Mouse (Mus musculus): ENCODE measurements at regions not wholly inside any gene's neighbourhood (a gene's known extent, or its start where the extent isn't known, plus 50 kb on each side); places are given as distances from the start of the nearest gene placed in this dataset.

- Histone ChIP-seq H3K4me1 (replicated peaks) (no peaks in the 10 kb centered on the region), H3K4me3 (no peak overlapping the region), H3K9me3 (replicated peaks) (no peaks in the 10 kb centered on the region), H3K9ac (no peak overlapping the region), H3K36me3 (no peaks in the 10 kb centered on the region), H3K27ac (no peak overlapping the region), H3K27me3 (no peaks in the 10 kb centered on the region), H3K4me2 (no peak overlapping the region)
- WGBS, result 63% methylated on average over 2 of the region's 2 CpGs
- peak; percentile 50; the same call in 1 of the 2 replicates for ATAC-seq (replicated peaks; ENCODE audit: insufficient number of reproducible peaks, insufficient read depth, low FRiP score, low read depth)
These were observed 77.2 kb upstream of the Cxcr4 start for GRCm38 (mm10) chr1:128669241-128669666.

- Histone ChIP-seq H3K27ac (no peak overlapping the region), H3K9ac (no peak overlapping the region), H3K9me3 (replicated peaks) (no peaks in the 10 kb centered on the region), H3K4me2 (no peak overlapping the region), H3K27me3 (no peaks in the 10 kb centered on the region), H3K4me1 (replicated peaks) (no peaks in the 10 kb centered on the region), H3K36me3 (no peaks in the 10 kb centered on the region), H3K4me3 (no peak overlapping the region)
- 68% methylated on average over 6 of the region's 6 CpGs for WGBS
- peak; percentile 58; the same call in 1 of the 2 replicates for ATAC-seq (replicated peaks; ENCODE audit: insufficient number of reproducible peaks, insufficient read depth, low FRiP score, low read depth)
These were observed 76.6 kb upstream of the Cxcr4 start for GRCm38 (mm10) chr1:128668718-128669117.

- Histone ChIP-seq H3K4me1 (replicated peaks) (no peaks in the 10 kb centered on the region), H3K4me2 (no peak overlapping the region), H3K9ac (no peak overlapping the region), H3K27ac (no peak overlapping the region), H3K9me3 (replicated peaks) (no peaks in the 10 kb centered on the region), H3K4me3 (no peak overlapping the region), H3K36me3 (no peaks in the 10 kb centered on the region), H3K27me3 (no peaks in the 10 kb centered on the region)
- ATAC-seq (replicated peaks; ENCODE audit: insufficient number of reproducible peaks, insufficient read depth, low FRiP score, low read depth), result no peak; the same call in 1 of the 2 replicates
- WGBS, result 65% methylated on average over 4 of the region's 4 CpGs
These were observed 75.1 kb upstream of the Cxcr4 start for GRCm38 (mm10) chr1:128667121-128667762.

- WGBS, result 77% methylated on average over 2 of the region's 2 CpGs
- no peaks in the 10 kb centered on the region for H3K9me3 ChIP-seq (replicated peaks)
- no peak for ATAC-seq (replicated peaks; ENCODE audit: insufficient number of reproducible peaks, insufficient read depth, low FRiP score, low read depth)
These were observed 71.1 kb upstream of the Cxcr4 start for GRCm38 (mm10) chr1:128663207-128663606.

GRCm38 (mm10) chr1:128659857-128660256 is 67.8 kb upstream of the Cxcr4 start:
- H3K9ac ChIP-seq, result no peak overlapping the region
- no peaks in the 10 kb centered on the region for H3K36me3 ChIP-seq
- no peaks in the 10 kb centered on the region for H3K27me3 ChIP-seq
- no peak overlapping the region for H3K4me2 ChIP-seq
- WGBS, result 70% methylated on average over 1 of the region's 1 CpGs
- H3K4me1 ChIP-seq (replicated peaks), result no peaks in the 10 kb centered on the region
- ATAC-seq (replicated peaks; ENCODE audit: insufficient number of reproducible peaks, insufficient read depth, low FRiP score, low read depth), result no peak
- no peak overlapping the region for H3K27ac ChIP-seq
- no peaks in the 10 kb centered on the region for H3K9me3 ChIP-seq (replicated peaks)
- H3K4me3 ChIP-seq, result no peak overlapping the region

More at GRCm38 (mm10) chr1:128663207-128663606, 71.1 kb upstream of the Cxcr4 start:
- H3K27ac ChIP-seq, result no peak overlapping the region
- H3K4me3 ChIP-seq, result no peak overlapping the region
- H3K9ac ChIP-seq, result no peak overlapping the region
- no peaks in the 10 kb centered on the region for H3K27me3 ChIP-seq
- H3K4me1 ChIP-seq (replicated peaks), result no peaks in the 10 kb centered on the region
- no peaks in the 10 kb centered on the region for H3K36me3 ChIP-seq
- H3K4me2 ChIP-seq, result no peak overlapping the region

- Histone ChIP-seq H3K9ac (no peak overlapping the region), H3K4me2 (no peak overlapping the region), H3K4me1 (replicated peaks) (no peaks in the 10 kb centered on the region), H3K9me3 (replicated peaks) (no peaks in the 10 kb centered on the region), H3K4me3 (no peak overlapping the region), H3K27ac (no peak overlapping the region), H3K27me3 (no peaks in the 10 kb centered on the region), H3K36me3 (no peaks in the 10 kb centered on the region)
- WGBS, result 14% methylated on average over 2 of the region's 2 CpGs
- no peak for ATAC-seq (replicated peaks; ENCODE audit: insufficient number of reproducible peaks, insufficient read depth, low FRiP score, low read depth)
These were observed 66.7 kb upstream of the Cxcr4 start for GRCm38 (mm10) chr1:128658802-128659201.

- no peak overlapping the region for H3K4me3 ChIP-seq
- no peak overlapping the region for H3K4me2 ChIP-seq
- no peak overlapping the region for H3K9ac ChIP-seq
- no peaks in the 10 kb centered on the region for H3K27me3 ChIP-seq
- H3K9me3 ChIP-seq (replicated peaks), result no peaks in the 10 kb centered on the region
- H3K36me3 ChIP-seq, result no peaks in the 10 kb centered on the region
- no peaks in the 10 kb centered on the region for H3K4me1 ChIP-seq (replicated peaks)
- 48% methylated on average over 5 of the region's 5 CpGs for WGBS
- ATAC-seq (replicated peaks; ENCODE audit: insufficient number of reproducible peaks, insufficient read depth, low FRiP score, low read depth), result no peak
- no peak overlapping the region for H3K27ac ChIP-seq
These were observed 62.2 kb upstream of the Cxcr4 start for GRCm38 (mm10) chr1:128654099-128654862.

GRCm38 (mm10) chr1:128650596-128650995 is 58.5 kb upstream of the Cxcr4 start:
- no peak for ATAC-seq (replicated peaks; ENCODE audit: insufficient number of reproducible peaks, insufficient read depth, low FRiP score, low read depth)

GRCm38 (mm10) chr1:128649490-128650178 is 57.5 kb upstream of the Cxcr4 start:
- ATAC-seq (replicated peaks; ENCODE audit: insufficient number of reproducible peaks, insufficient read depth, low FRiP score, low read depth), result no peak
- Histone ChIP-seq H3K9ac (no peak overlapping the region), H3K9me3 (replicated peaks) (no peaks in the 10 kb centered on the region), H3K27ac (no peak overlapping the region), H3K4me3 (no peak overlapping the region), H3K4me2 (no peak overlapping the region), H3K36me3 (no peaks in the 10 kb centered on the region), H3K27me3 (no peaks in the 10 kb centered on the region), H3K4me1 (replicated peaks) (no peaks in the 10 kb centered on the region)
- 51% methylated on average over 13 of the region's 13 CpGs for WGBS

More at GRCm38 (mm10) chr1:128650596-128650995, 58.5 kb upstream of the Cxcr4 start:
- no peak overlapping the region for H3K4me2 ChIP-seq
- H3K36me3 ChIP-seq, result no peaks in the 10 kb centered on the region
- H3K27ac ChIP-seq, result no peak overlapping the region
- no peak overlapping the region for H3K9ac ChIP-seq
- WGBS, result 78% methylated on average over 2 of the region's 2 CpGs
- no peaks in the 10 kb centered on the region for H3K4me1 ChIP-seq (replicated peaks)
- no peaks in the 10 kb centered on the region for H3K27me3 ChIP-seq
- no peaks in the 10 kb centered on the region for H3K9me3 ChIP-seq (replicated peaks)
- no peak overlapping the region for H3K4me3 ChIP-seq

- Histone ChIP-seq H3K4me2 (no peak overlapping the region), H3K9me3 (replicated peaks) (no peaks in the 10 kb centered on the region), H3K27ac (no peak overlapping the region), H3K4me3 (no peak overlapping the region), H3K36me3 (no peaks in the 10 kb centered on the region), H3K9ac (no peak overlapping the region), H3K27me3 (no peaks in the 10 kb centered on the region), H3K4me1 (replicated peaks) (peaks cover 8% of the 10 kb centered on the region)
- no peak for ATAC-seq (replicated peaks; ENCODE audit: insufficient number of reproducible peaks, insufficient read depth, low FRiP score, low read depth)
- WGBS, result 17% methylated on average over 4 of the region's 4 CpGs
These were observed 51.3 kb upstream of the Cxcr4 start for GRCm38 (mm10) chr1:128643316-128643776.

GRCm38 (mm10) chr1:128642212-128642611 is 50.1 kb upstream of the Cxcr4 start:
- peaks cover 8% of the 10 kb centered on the region for H3K4me1 ChIP-seq (replicated peaks)
- WGBS, result 74% methylated on average over 2 of the region's 2 CpGs
- no peaks in the 10 kb centered on the region for H3K36me3 ChIP-seq
- no peak overlapping the region for H3K9ac ChIP-seq
- ATAC-seq (replicated peaks; ENCODE audit: insufficient number of reproducible peaks, insufficient read depth, low FRiP score, low read depth), result no peak
- H3K27me3 ChIP-seq, result no peaks in the 10 kb centered on the region
- no peak overlapping the region for H3K4me2 ChIP-seq
- H3K9me3 ChIP-seq (replicated peaks), result no peaks in the 10 kb centered on the region
- H3K4me3 ChIP-seq, result no peak overlapping the region
- H3K27ac ChIP-seq, result no peak overlapping the region
